8 mouse cellular contexts compared by ENCODE assay signal in genomic region chr17:32209144-32209543, GRCm38 (mm10). TPM values are rescaled to one million over a fixed set of nuclear protein-coding genes. Genes with fewer than 3 reads are reported as not detected.
DNase-seq lines count a peak whose midpoint lies in the region; ATAC-seq and TF ChIP-seq lines count a peak whose summit lies in the region.

No protein-coding gene starts in this region.

- TF ChIP-seq POLR2A in heart, adult 2 months (IDR thresholded peaks at IDR 0.05; ENCODE audit: insufficient read depth, low read depth, low read length): no peak

- DNase-seq in heart, adult 2 months: peak; percentile 47 to 61
- DNase-seq in heart, postnatal 4 days: peak; percentile 67
- peak; percentile 48 for DNase-seq in lung, postnatal 14 days
- no peak for DNase-seq in left cerebral cortex, postnatal 14 days (ENCODE audit: low spot score in 2 of 2)
- DNase-seq in liver: no peak
- DNase-seq in cerebellum, adult 11 months: no peak

- no peak for TF ChIP-seq CTCF in heart, adult 2 months (IDR thresholded peaks at IDR 0.05)

- H3K27me3 ChIP-seq in heart, adult 2 months (ENCODE audit: control insufficient read depth, insufficient read depth, low read length): no peaks in the 10 kb centered on the region
- no peaks in the 10 kb centered on the region for H3K27me3 ChIP-seq in heart, embryonic 12.5 days (replicated peaks)
- no peaks in the 10 kb centered on the region for H3K27me3 ChIP-seq in embryonic facial prominence, embryonic 12.5 days

- intact Hi-C loops in heart, adult 2 months (cut with DNase I): loop anchor here (1.0 to 5.0 kb wide), 3 partner anchors 44 to 522 kb away; no protein-coding TSS in a partner anchor
- intact Hi-C loops in left cerebral cortex, postnatal 14 days (cut with DNase I): loop anchor here (5.0 kb wide), 2 partner anchors 62 to 172 kb away; partner anchors contain the start of genes Hsf2bp and Rrp1b

- H3K4me3 ChIP-seq in heart, adult 2 months: no peak overlapping the region
- H3K4me3 ChIP-seq in heart, embryonic 12.5 days: no peak overlapping the region
- no peak overlapping the region for H3K4me3 ChIP-seq in embryonic facial prominence, embryonic 12.5 days

- ATAC-seq in heart, embryonic 12.5 days (ENCODE audit: insufficient number of reproducible peaks, low FRiP score): no peak
- ATAC-seq in embryonic facial prominence, embryonic 12.5 days (ENCODE audit: insufficient number of reproducible peaks, insufficient read depth, low FRiP score, low TSS enrichment): no peak

- peaks cover 16% of the 10 kb centered on the region for H3K36me3 ChIP-seq in heart, adult 2 months (ENCODE audit: control insufficient read depth, insufficient read depth, low read length)
- H3K36me3 ChIP-seq in heart, embryonic 12.5 days: peaks cover 82% of the 10 kb centered on the region
- H3K36me3 ChIP-seq in embryonic facial prominence, embryonic 12.5 days: peaks cover 79% of the 10 kb centered on the region

- H3K9me3 ChIP-seq in heart, embryonic 12.5 days (replicated peaks): no peaks in the 10 kb centered on the region
- no peaks in the 10 kb centered on the region for H3K9me3 ChIP-seq in embryonic facial prominence, embryonic 12.5 days

- H3K79me2 ChIP-seq in heart, adult 2 months (replicated peaks; ENCODE audit: control insufficient read depth, insufficient read depth, low read length): no peaks in the 10 kb centered on the region

- peaks cover 7% of the 10 kb centered on the region for H3K4me1 ChIP-seq in heart, adult 2 months (ENCODE audit: control insufficient read depth, insufficient read depth, low read length)
- peaks cover 25% of the 10 kb centered on the region for H3K4me1 ChIP-seq in heart, embryonic 12.5 days (replicated peaks)
- peaks cover 19% of the 10 kb centered on the region for H3K4me1 ChIP-seq in embryonic facial prominence, embryonic 12.5 days

- TF ChIP-seq EP300 in heart, adult 2 months (IDR thresholded peaks at IDR 0.05; ENCODE audit: insufficient read depth, low read depth, low read length): no peak

- 56% methylated on average over 6 of the region's 6 CpGs for WGBS in heart, adult 2 months
- WGBS in heart, embryonic 12.5 days: 72% methylated on average over 6 of the region's 6 CpGs
- 49% methylated on average over 6 of the region's 6 CpGs for WGBS in embryonic facial prominence, embryonic 12.5 days

- H3K4me2 ChIP-seq in heart, embryonic 12.5 days: no peak overlapping the region
- no peak overlapping the region for H3K4me2 ChIP-seq in embryonic facial prominence, embryonic 12.5 days (replicated peaks)

- peak overlapping the region; percentile 68 for H3K27ac ChIP-seq in heart, adult 2 months
- H3K27ac ChIP-seq in heart, embryonic 12.5 days (ENCODE audit: poor library complexity, severe bottlenecking): no peak overlapping the region
- peak overlapping the region; percentile 8; the same call in 1 of the 2 replicates for H3K27ac ChIP-seq in embryonic facial prominence, embryonic 12.5 days

- H3K9ac ChIP-seq in heart, adult 2 months (ENCODE audit: low read depth, low read length): no peak overlapping the region
- H3K9ac ChIP-seq in heart, embryonic 12.5 days: no peak overlapping the region
- H3K9ac ChIP-seq in embryonic facial prominence, embryonic 12.5 days: no peak overlapping the region

RNA-seq across cellular contexts. Expression of gene Ephx3, which starts 19.8 kb away (rescaled TPM):
- 1 to 10 TPM; 1.1 to 1.3 TPM for total RNA-seq in heart, adult 2 months (2021)
- 2.6 and 2.9 TPM in 2 replicates for polyA plus RNA-seq in heart, adult 2 months (2012; rRNA removed)
- 0.09 TPM in 1 of 2 replicates, not detected in the other for polyA plus RNA-seq in heart, embryonic 12.5 days (2016; fragmentation: Nextera tagmentation; extraction: Ambion mirVana)
- 0.23 and 0.27 TPM in 2 replicates for polyA plus RNA-seq in embryonic facial prominence, embryonic 12.5 days (2016; fragmentation: Nextera tagmentation; extraction: Ambion mirVana)
- under 1 TPM; 0.38 TPM for total RNA-seq in heart, postnatal 4 days (2021)
- total RNA-seq in left cerebral cortex, postnatal 14 days (2021): under 1 TPM; 0.26 to 0.27 TPM

RNA-seq across cellular contexts. Expression of gene Notch3, which starts 42.5 kb away (rescaled TPM):
- 10 to 100 TPM; 24.2 to 30.6 TPM for total RNA-seq in heart, adult 2 months (2021)
- polyA plus RNA-seq in heart, adult 2 months (2012; rRNA removed): 22.5 and 32.1 TPM in 2 replicates
- 8.0 and 10.6 TPM in 2 replicates for polyA plus RNA-seq in heart, embryonic 12.5 days (2016; fragmentation: Nextera tagmentation; extraction: Ambion mirVana)
- 22.1 and 23.0 TPM in 2 replicates for polyA plus RNA-seq in embryonic facial prominence, embryonic 12.5 days (2016; fragmentation: Nextera tagmentation; extraction: Ambion mirVana)
- total RNA-seq in heart, postnatal 4 days (2021): 10 to 100 TPM; 51.5 to 52.3 TPM
- 10 to 100 TPM; 13.8 to 15.4 TPM for total RNA-seq in left cerebral cortex, postnatal 14 days (2021)

Comparison
In these comparisons a context has a peak if more than half of its experiments do, and no peak if none do; other contexts are left out.
1. DNase-seq: peak in heart, adult 2 months (2 of 2), heart, postnatal 4 days (single experiment) and lung, postnatal 14 days (single experiment); none in left cerebral cortex, postnatal 14 days (0 of 2), liver (single experiment) and cerebellum, adult 11 months (single experiment).